Comparison of ENCODE assay signal across 1 mouse cellular context in genomic region chr6:134829786-134830700, GRCm38 (mm10).
A peak's percentile ranks its signal among the peaks of the same experiment; 100 is the strongest.
TF ChIP-seq lines count a peak whose summit lies in the region.

Gene Crebl2, plus strand, starts transcription at chr6:134830154.

TF ChIP-seq in MEL, 35 proteins besides CTCF, POLR2A, EP300 and RAD21 (continued from another document):
- no peak for TF ChIP-seq ZKSCAN1 (IDR thresholded peaks at IDR 0.05; ENCODE audit: low read depth, low read length)
- no peak for TF ChIP-seq TAL1 (IDR thresholded peaks at IDR 0.05; ENCODE audit: low read length)
- no peak for TF ChIP-seq POLR2AphosphoS5 (IDR thresholded peaks at IDR 0.05; ENCODE audit: borderline replicate concordance, low read depth, low read length)
- no peak for TF ChIP-seq ZC3H11A (IDR thresholded peaks at IDR 0.05; ENCODE audit: low read depth, low read length)
- 0 out of 2 replicates have a peak, but pooled peaks have one; percentile 66 for TF ChIP-seq UBTF (IDR thresholded peaks at IDR 0.05; ENCODE audit: borderline replicate concordance, insufficient read depth, low read depth, low read length)
- TF ChIP-seq KAT2A (conservative IDR thresholded peaks at IDR 0.05; ENCODE audit: low read depth, low read length): peak; percentile 99
